23 mouse cellular contexts compared by ENCODE assay signal in genomic region chr7:125259016-125259415, GRCm38 (mm10).
DNase-seq lines count a peak whose midpoint lies in the region; ATAC-seq and TF ChIP-seq lines count a peak whose summit lies in the region.
"Had no signal": no experiment of that assay in that cellular context is flagged by ENCODE, and none has a peak within 500 bp of the region (broad histone marks: within the 10 kb centered on the region; RNA-seq: fewer than 3 reads in every experiment).

No protein-coding gene starts in this region.

- H3K4me3 ChIP-seq in limb, embryonic 14.5 days (replicated peaks; ENCODE audit: low read length) = no peak overlapping the region
- no peak overlapping the region for H3K4me3 ChIP-seq in limb, embryonic 10.5 days
- H3K4me3 ChIP-seq: embryonic facial prominence, embryonic 15.5 days; heart, embryonic 10.5 days; hindbrain, embryonic 10.5 days; kidney, embryonic 15.5 days; limb, embryonic 15.5 days; lung, embryonic 15.5 days; neural tube, embryonic 12.5 days had no signal

- H3K36me3 ChIP-seq in limb, embryonic 14.5 days (ENCODE audit: control insufficient read depth, insufficient read depth, low read length) = no peaks in the 10 kb centered on the region
- H3K36me3 ChIP-seq in limb, embryonic 10.5 days = no peaks in the 10 kb centered on the region
- H3K36me3 ChIP-seq: embryonic facial prominence, embryonic 15.5 days; heart, embryonic 10.5 days; hindbrain, embryonic 10.5 days; kidney, embryonic 15.5 days; limb, embryonic 15.5 days; lung, embryonic 15.5 days; neural tube, embryonic 12.5 days had no signal

- H3K9me3 ChIP-seq in limb, embryonic 14.5 days (ENCODE audit: control insufficient read depth, low read length) = no peaks in the 10 kb centered on the region
- no peaks in the 10 kb centered on the region for H3K9me3 ChIP-seq in limb, embryonic 10.5 days (replicated peaks)
- H3K9me3 ChIP-seq: embryonic facial prominence, embryonic 15.5 days; heart, embryonic 10.5 days; hindbrain, embryonic 10.5 days; kidney, embryonic 15.5 days; limb, embryonic 15.5 days; lung, embryonic 15.5 days; neural tube, embryonic 12.5 days had no signal

- H3K4me2 ChIP-seq in limb, embryonic 14.5 days (replicated peaks; ENCODE audit: low read depth, low read length, severe bottlenecking) = no peak overlapping the region
- H3K4me2 ChIP-seq: embryonic facial prominence, embryonic 15.5 days; kidney, embryonic 15.5 days; limb, embryonic 15.5 days; lung, embryonic 15.5 days; neural tube, embryonic 12.5 days had no signal

- H3K27me3 ChIP-seq in limb, embryonic 14.5 days (ENCODE audit: control insufficient read depth, insufficient read depth, low read length) = no peaks in the 10 kb centered on the region
- no peaks in the 10 kb centered on the region for H3K27me3 ChIP-seq in limb, embryonic 10.5 days (ENCODE audit: low read depth, poor library complexity, severe bottlenecking)
- H3K27me3 ChIP-seq: embryonic facial prominence, embryonic 15.5 days; kidney, embryonic 15.5 days; lung, embryonic 15.5 days; neural tube, embryonic 12.5 days had no signal

- peak; percentile 5 to 15 for DNase-seq in heart, postnatal 10 days
- DNase-seq in heart, postnatal 25 days (ENCODE audit: low spot score) = no peak
- peak; percentile 75 for DNase-seq in limb, embryonic 14.5 days (ENCODE audit: low spot score)
- DNase-seq in limb, embryonic 10.5 days (ENCODE audit: low spot score) = no peak
- DNase-seq in gastrocnemius, postnatal 10 days = peak; percentile 39
- no peak for DNase-seq in neural tube, embryonic 10.5 days (ENCODE audit: extremely low spot score, low spot score)
- DNase-seq in embryo, embryonic 10 days (ENCODE audit: low spot score) = no peak
- DNase-seq: adrenal gland, postnatal 14 days; cerebellum, adult 9-11 months; lung, postnatal 4 days; midbrain, embryonic 14.5 days; right cerebral cortex, postnatal 25 days; thymus, postnatal 14 days had no signal

- intact Hi-C loops in heart, postnatal 10 days (cut with DNase I) = no loop called here
- intact Hi-C loops in heart, postnatal 25 days (cut with DNase I) = no loop called here

- no peak overlapping the region for H3K9ac ChIP-seq in limb, embryonic 14.5 days (ENCODE audit: low read depth, low read length, severe bottlenecking)
- H3K9ac ChIP-seq: embryonic facial prominence, embryonic 15.5 days; kidney, embryonic 15.5 days; limb, embryonic 15.5 days; liver, embryonic 14.5 days; lung, embryonic 15.5 days; neural tube, embryonic 12.5 days had no signal

- ATAC-seq in limb, embryonic 14.5 days (ENCODE audit: low FRiP score, low read depth) = no peak
- ATAC-seq: forebrain, embryonic 16.5 days; intestine, postnatal 0 days had no signal

- no peak overlapping the region for H3K27ac ChIP-seq in limb, embryonic 14.5 days (replicated peaks; ENCODE audit: low read depth, low read length)
- H3K27ac ChIP-seq in limb, embryonic 10.5 days = no peak overlapping the region
- H3K27ac ChIP-seq: embryonic facial prominence, embryonic 15.5 days; heart, embryonic 10.5 days; hindbrain, embryonic 10.5 days; kidney, embryonic 15.5 days; limb, embryonic 15.5 days; liver, embryonic 14.5 days; lung, embryonic 15.5 days; neural tube, embryonic 12.5 days had no signal

- no peaks in the 10 kb centered on the region; the same call in 1 of the 2 replicates for H3K4me1 ChIP-seq in limb, embryonic 14.5 days (ENCODE audit: control insufficient read depth, insufficient read depth, low read length)
- H3K4me1 ChIP-seq in limb, embryonic 10.5 days = peaks cover 11% of the 10 kb centered on the region
- H3K4me1 ChIP-seq: embryonic facial prominence, embryonic 15.5 days; kidney, embryonic 15.5 days; lung, embryonic 15.5 days had no signal

- TF ChIP-seq POLR2A in limb, embryonic 14.5 days (IDR thresholded peaks at IDR 0.05; ENCODE audit: borderline replicate concordance, extremely low read depth, insufficient read depth, insufficient read length) = no peak

Comparison
In these comparisons a context has a peak if more than half of its experiments do, and no peak if none do; other contexts are left out.
1. DNase-seq: peak in heart, postnatal 10 days (2 of 2), limb, embryonic 14.5 days (single experiment) and gastrocnemius, postnatal 10 days (single experiment); none in heart, postnatal 25 days (single experiment), limb, embryonic 10.5 days (single experiment), neural tube, embryonic 10.5 days (single experiment) and embryo, embryonic 10 days (single experiment).